Mouse (Mus musculus) granulocyte monocyte progenitor cell, adult 5-6 weeks (primary cell): ENCODE data around the gene Rplp0. TPM values are rescaled to one million over a fixed set of nuclear protein-coding genes. Genes with fewer than 3 reads are reported as not detected.
"Not testable (repeated sequence)": the region's sequence is repeated elsewhere in the genome, so short reads cannot be mapped to it uniquely, and the experiment has no call there.

Experiments
- ATAC-seq: replicated peaks from 2 replicates; pipeline ENCODE4 v1.8.0; 2016; ENCODE audit warnings: mild to moderate bottlenecking, moderate TSS enrichment, inconsistent platforms; ENCODE audit not compliant: poor library complexity, severe bottlenecking
- total RNA-seq, 2 experiments: library from RNA; stranded (forward) in 1 of 2; stranded (reverse) in 1 of 2; fragments of 200-712, 200-1000 nt in 1 of 2; fragments of >200 nt in 1 of 2; fragmentation: Nextera tagmentation in 1 of 2; gene quantifications; 2 replicates each; pipeline ENCODE4 v1.2.3; 2014 to 2017

Gene Rplp0
- total RNA-seq, 2 experiments from 2014 or later, result 2,078 to 2,324 TPM

- not testable (repeated sequence) for ATAC-seq
Observed at GRCm38 (mm10) chr5:115577686-115578085, 18.4 kb downstream of the Rplp0 start.

- ATAC-seq, result no peak
Observed at GRCm38 (mm10) chr5:115578922-115579321, 19.7 kb downstream of the Rplp0 start.

- ATAC-seq, result no peak
Observed at GRCm38 (mm10) chr5:115579363-115579762, 20.1 kb downstream of the Rplp0 start.

- ATAC-seq, result no peak
Observed at GRCm38 (mm10) chr5:115580229-115581001, 21.1 kb downstream of the Rplp0 start.

- ATAC-seq, result no peak
Observed at GRCm38 (mm10) chr5:115581662-115582061, 22.4 kb downstream of the Rplp0 start.

- ATAC-seq, result no peak
Observed at GRCm38 (mm10) chr5:115585616-115586015, 26.3 kb downstream of the Rplp0 start.

GRCm38 (mm10) chr5:115586166-115586565, 26.9 kb downstream of the Rplp0 start:
- ATAC-seq, result no peak

GRCm38 (mm10) chr5:115586780-115587179, 27.5 kb downstream of the Rplp0 start:
- no peak for ATAC-seq

GRCm38 (mm10) chr5:115591028-115591427, 31.8 kb downstream of the Rplp0 start:
- ATAC-seq, result peak; percentile 38

GRCm38 (mm10) chr5:115591506-115591905, 32.2 kb downstream of the Rplp0 start:
- no peak for ATAC-seq

GRCm38 (mm10) chr5:115603561-115603960, 44.3 kb downstream of the Rplp0 start:
- ATAC-seq, result no peak

GRCm38 (mm10) chr5:115611566-115611965, 52.3 kb downstream of the Rplp0 start:
- no peak for ATAC-seq

Other genes with a start within 250 kb of the Rplp0 start
- gene Srsf9, start 232.3 kb upstream of the Rplp0 start, total RNA-seq (2014; fragmentation: Nextera tagmentation), result 75.1 and 80.7 TPM in 2 replicates
- gene Srsf9, start 232.3 kb upstream of the Rplp0 start, total RNA-seq (2017), result 75.0 and 91.4 TPM in 2 replicates
- gene Gatc, start 218.3 kb upstream of the Rplp0 start, total RNA-seq (2014; fragmentation: Nextera tagmentation), result 48.0 and 50.2 TPM in 2 replicates
- 12.1 and 15.3 TPM in 2 replicates for gene Gatc, start 218.3 kb upstream of the Rplp0 start, total RNA-seq (2017)
- 33.7 and 37.2 TPM in 2 replicates for gene Triap1, start 218.2 kb upstream of the Rplp0 start, total RNA-seq (2014; fragmentation: Nextera tagmentation)
- gene Triap1, start 218.2 kb upstream of the Rplp0 start, total RNA-seq (2017), result 15.6 and 24.0 TPM in 2 replicates
- 446 and 566 TPM in 2 replicates for gene Cox6a1, start 210.5 kb upstream of the Rplp0 start, total RNA-seq (2014; fragmentation: Nextera tagmentation)
- gene Cox6a1, start 210.5 kb upstream of the Rplp0 start, total RNA-seq (2017), result 56.7 and 64.4 TPM in 2 replicates
- not detected in 2 replicates for gene Msi1, start 129.9 kb upstream of the Rplp0 start, total RNA-seq (2014; fragmentation: Nextera tagmentation)
- not detected in 2 replicates for gene Msi1, start 129.9 kb upstream of the Rplp0 start, total RNA-seq (2017)
- gene Pla2g1b, start 93.2 kb upstream of the Rplp0 start, total RNA-seq (2014; fragmentation: Nextera tagmentation), result not detected in 2 replicates
- not detected in 2 replicates for gene Pla2g1b, start 93.2 kb upstream of the Rplp0 start, total RNA-seq (2017)
- 9.2 and 23.1 TPM in 2 replicates for gene Sirt4, start 74.7 kb upstream of the Rplp0 start, total RNA-seq (2014; fragmentation: Nextera tagmentation)
- gene Sirt4, start 74.7 kb upstream of the Rplp0 start, total RNA-seq (2017), result 2.9 and 7.1 TPM in 2 replicates
- gene Pxn, start 52.8 kb upstream of the Rplp0 start, total RNA-seq (2014; fragmentation: Nextera tagmentation), result 56.2 and 57.1 TPM in 2 replicates
- 110 and 111 TPM in 2 replicates for gene Pxn, start 52.8 kb upstream of the Rplp0 start, total RNA-seq (2017)
- gene Gcn1l1, start 5.8 kb downstream of the Rplp0 start, total RNA-seq (2014; fragmentation: Nextera tagmentation), result 26.9 and 43.5 TPM in 2 replicates
- gene Gcn1l1, start 5.8 kb downstream of the Rplp0 start, total RNA-seq (2017), result 33.4 and 37.4 TPM in 2 replicates
- 30.5 and 41.8 TPM in 2 replicates for gene Rab35, start 72.4 kb downstream of the Rplp0 start, total RNA-seq (2014; fragmentation: Nextera tagmentation)
- gene Rab35, start 72.4 kb downstream of the Rplp0 start, total RNA-seq (2017), result 22.7 and 23.9 TPM in 2 replicates
- 1.1 TPM in 1 of 2 replicates, not detected in the other for gene Bicdl1, start 172.2 kb downstream of the Rplp0 start, total RNA-seq (2014; fragmentation: Nextera tagmentation)
- gene Bicdl1, start 172.2 kb downstream of the Rplp0 start, total RNA-seq (2017), result 0.34 and 2.3 TPM in 2 replicates